Mouse (Mus musculus) spleen, embryonic (tissue): ENCODE measurements around the gene Klra1.
"Not testable (repeated sequence)": the region's sequence is repeated elsewhere in the genome, so short reads cannot be mapped to it uniquely, and the experiment has no call there.

Experiments
- CTCF ChIA-PET: fragments of 350-600 bp; sonication (Branson Sonifier 250); formaldehyde crosslinking; loops from one replicate; lab custom pipeline; 2022; lab: Charles Lee

The Klra1 gene

DNA sequence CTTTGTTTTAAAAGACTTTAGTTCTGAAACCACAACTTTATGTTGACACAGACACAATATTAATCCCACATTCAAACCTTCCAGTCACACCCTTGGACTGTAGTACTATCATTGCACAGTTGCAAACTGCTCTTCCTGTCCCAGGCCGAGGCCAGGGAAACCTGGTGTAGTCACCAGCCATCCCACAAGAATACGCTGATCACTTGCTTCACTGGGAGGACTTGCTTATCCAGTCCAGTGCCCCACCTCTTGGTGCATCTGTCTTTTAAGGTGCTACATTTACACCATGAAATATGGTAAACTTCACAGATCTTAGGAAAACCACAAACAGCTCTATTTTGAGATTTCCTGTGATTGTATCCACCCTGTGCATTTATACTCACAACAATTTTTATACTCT, at the start of gene Klra1:
Gene Klra1 (minus strand): TSS at position 125 of the 400 bp plus-strand sequence.
- CTCF ChIA-PET = no interaction called here

DNA sequence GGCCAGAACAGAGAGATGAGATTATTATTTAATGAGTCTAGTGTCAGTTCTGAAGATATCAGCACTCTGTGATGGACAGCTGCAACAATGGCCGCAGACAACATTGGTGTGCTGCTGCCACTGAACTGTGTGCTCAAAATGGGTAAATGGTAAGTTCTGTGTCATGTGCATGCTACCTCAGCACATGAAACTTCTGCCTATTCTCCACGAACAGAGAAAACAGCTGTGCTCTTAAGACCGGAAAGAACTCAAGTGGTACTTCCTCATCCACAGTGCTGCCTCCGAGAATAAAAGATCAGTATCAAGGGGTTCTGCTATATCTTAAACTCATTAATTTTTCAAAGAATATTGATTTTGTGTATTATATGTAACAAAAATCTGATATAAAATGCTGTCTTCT, 42.8 kb upstream of the Klra1 start:
- CTCF ChIA-PET = no interaction called here

DNA sequence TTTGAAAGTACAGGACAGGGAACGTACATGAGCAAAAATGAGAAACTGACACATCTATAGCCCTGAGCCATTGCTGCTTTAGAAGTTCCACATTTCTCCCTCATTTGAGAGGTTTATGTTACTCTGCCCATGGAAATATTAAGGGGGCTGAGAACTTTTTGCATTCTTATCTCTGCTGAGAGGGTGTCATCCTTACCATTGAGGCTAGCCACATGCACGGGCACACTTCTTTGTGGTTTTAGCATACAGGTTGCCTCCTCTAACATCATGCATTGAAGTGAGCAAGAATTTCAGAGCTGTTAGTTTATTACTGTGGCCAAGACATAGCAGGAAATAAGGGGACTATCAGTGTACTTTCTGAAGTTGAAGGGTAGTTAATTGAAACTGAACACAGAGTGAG, 32.5 kb upstream of the Klra1 start:
- CTCF ChIA-PET = no interaction called here

DNA sequence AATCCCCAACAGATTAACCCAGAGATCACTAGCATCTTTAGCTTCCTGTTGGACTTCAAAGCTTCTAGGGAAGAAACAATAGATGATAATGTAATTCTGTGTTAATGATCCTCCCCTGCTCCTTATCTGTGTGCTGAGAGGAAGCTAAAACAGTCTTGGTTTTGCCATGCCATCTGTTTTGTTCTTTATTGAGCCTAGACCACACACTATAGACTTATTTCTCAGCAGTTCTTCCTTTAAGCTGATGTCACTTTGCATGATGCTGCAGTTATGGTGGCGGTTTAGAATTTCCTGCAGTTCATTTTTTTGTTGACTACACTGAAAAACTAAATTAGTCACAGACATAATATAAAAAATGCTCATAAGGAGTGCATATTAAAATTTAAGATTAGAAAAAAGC, 18.2 kb upstream of the Klra1 start:
- CTCF ChIA-PET = no interaction called here

DNA sequence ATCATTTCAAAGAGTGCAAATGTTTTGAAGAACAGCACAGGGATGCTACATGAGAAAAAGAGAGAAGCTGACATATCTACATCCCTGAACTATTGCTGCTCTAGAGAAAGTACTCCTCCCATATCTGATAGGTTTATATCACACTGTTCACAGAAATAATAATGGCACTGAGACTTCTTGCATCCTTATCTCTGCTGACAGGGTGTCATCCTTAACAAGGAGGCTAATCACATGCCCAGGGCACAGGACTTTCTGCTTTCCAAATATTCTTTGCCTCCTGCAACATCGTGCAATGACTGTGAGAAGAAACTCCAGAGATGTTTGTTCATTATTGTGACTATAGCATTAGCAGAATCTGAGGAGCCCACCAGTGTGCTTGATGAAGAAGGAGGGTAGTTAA, 871 bp downstream of the Klra1 start:
- CTCF ChIA-PET = no interaction called here

DNA sequence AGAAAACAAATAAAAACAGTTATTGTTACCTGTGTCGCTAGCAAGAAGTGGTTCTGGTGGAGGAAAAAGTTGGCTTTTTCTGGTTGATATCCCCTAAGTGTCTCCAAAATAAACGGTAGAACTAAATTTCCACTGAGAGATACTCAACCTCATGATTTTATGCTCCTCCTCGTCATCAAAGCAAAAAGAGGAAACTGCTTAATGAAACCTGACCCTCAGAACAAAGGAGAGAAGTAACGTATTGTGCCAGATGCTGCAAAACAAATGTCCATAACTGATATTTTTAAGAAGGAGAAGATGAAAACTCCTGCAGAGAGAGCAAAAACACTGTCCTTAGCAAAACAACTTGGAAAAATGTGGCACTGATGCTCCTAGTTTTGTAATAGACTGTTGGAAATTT, 4.3 kb downstream of the Klra1 start:
- CTCF ChIA-PET = no interaction called here

DNA sequence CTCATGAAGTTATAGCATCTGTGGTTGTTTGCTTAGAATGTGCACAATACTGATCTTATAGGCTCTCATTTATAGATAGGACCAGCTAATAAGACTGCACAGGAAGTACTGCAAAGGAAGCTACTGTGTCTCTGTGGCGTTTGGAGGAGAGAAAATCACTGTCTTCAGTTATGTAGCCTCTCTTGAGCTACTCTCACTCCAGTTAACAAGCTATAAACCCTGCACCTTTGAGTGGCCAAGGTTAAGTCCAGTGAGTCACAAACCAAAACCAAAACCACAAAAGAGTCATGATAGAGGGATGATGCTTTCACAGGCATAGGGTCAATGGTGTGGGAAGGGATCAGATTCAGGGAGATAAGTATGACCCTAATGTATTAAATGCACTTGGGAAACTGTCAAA, 41.3 kb downstream of the Klra1 start:
- CTCF ChIA-PET = not testable (repeated sequence)

DNA sequence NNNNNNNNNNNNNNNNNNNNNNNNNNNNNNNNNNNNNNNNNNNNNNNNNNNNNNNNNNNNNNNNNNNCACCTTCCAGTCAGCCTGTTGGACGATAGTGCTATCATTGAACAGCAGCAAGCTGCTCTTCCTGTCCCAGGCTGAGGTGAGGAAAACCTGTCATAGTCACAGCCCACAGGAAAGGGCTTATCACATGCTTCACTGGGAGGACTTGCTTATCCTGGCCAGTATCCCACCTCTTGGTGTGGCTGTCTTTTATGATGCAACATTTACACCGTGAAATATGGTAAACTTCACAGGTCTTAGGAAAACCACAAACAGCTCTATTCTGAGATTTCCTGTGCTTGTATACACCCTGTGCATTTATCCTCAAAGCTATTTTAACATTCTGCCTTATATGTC, 44.7 kb downstream of the Klra1 start:
- CTCF ChIA-PET = not testable (repeated sequence)

DNA sequence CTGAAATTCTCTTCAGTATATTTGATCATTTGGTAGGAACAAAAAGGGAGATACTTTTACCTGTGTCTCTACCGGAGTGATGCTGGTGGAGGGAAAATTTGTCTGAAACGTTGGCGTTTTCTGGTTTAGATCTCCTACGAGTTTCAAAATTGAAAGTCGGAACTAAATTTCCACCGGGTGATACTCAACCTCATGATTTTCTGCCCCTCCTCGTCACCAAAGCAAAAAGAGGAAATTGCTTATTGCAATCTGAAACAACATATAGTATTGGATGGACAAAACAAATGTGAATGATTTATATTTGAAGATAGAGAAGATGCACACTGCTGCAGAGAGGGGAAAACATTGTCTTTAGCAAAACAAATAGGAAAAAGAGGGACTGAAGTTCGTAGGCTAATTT, 49.3 kb downstream of the Klra1 start, which contains the start of gene Klra3:
Gene Klra3 (minus strand): TSS at position 164 of the 400 bp plus-strand sequence.
- CTCF ChIA-PET = no interaction called here
